Comparison of ENCODE assay signal across 29 mouse cellular contexts in the genomic region with DNA sequence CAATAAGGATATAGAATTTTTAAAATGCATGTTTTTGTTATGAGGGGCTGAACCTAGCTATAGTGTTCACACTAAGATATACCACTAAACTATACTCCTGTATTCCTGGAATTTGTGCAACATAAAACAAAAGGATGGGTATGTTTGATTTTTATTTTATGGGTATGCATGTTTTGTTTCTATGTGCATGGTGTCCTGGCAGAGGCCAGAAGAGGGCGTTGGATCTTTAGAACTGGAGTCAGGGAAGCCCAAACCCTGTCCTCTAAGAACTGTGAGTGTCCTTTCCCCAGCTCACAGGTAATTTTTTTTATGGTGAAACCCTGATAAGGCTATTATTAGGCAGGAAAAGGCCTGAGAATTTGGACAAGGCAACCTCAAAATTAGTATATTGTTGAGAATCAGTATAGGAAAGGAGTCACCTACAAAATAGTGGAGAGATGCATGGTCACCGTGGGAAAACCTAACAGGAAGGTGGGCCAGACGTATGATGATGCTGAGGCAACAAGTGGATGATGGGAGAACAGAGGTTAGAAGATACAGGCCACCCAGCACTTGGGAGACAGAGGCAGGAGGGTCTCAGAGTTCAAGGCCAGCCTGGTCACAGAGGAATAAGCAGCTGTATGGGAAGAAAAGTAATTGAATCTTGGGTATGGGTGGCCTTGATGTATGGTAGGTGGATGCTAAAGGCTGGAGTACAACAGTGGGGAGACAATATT. TPM values are rescaled to one million over a fixed set of nuclear protein-coding genes. Genes with fewer than 3 reads are reported as not detected.
DNase-seq lines count a peak whose midpoint lies in the region; ATAC-seq and TF ChIP-seq lines count a peak whose summit lies in the region.
"Had no signal": no experiment of that assay in that cellular context is flagged by ENCODE, and none has a peak within 500 bp of the region (broad histone marks: within the 10 kb centered on the region; RNA-seq: fewer than 3 reads in every experiment).

No protein-coding gene starts in this region.

- H3K4me2 ChIP-seq in hindbrain, postnatal 0 days (ENCODE audit: low read depth, low read length), result no peak overlapping the region
- no peak overlapping the region for H3K4me2 ChIP-seq in hindbrain, embryonic 14.5 days (replicated peaks)
- no peak overlapping the region for H3K4me2 ChIP-seq in midbrain, postnatal 0 days (ENCODE audit: low read depth, low read length, poor library complexity, severe bottlenecking)
- H3K4me2 ChIP-seq in midbrain, embryonic 13.5 days (replicated peaks), result no peak overlapping the region
- H3K4me2 ChIP-seq: embryonic facial prominence, embryonic 13.5 days; forebrain, embryonic 15.5 days; intestine, embryonic 15.5 days; limb, embryonic 13.5 days; liver, embryonic 11.5 days; neural tube, embryonic 12.5 days had no signal

- WGBS in cerebellum, adult 2 months, result 77% methylated on average over 3 of the region's 3 CpGs
- 73% methylated on average over 3 of the region's 3 CpGs for WGBS in hindbrain, postnatal 0 days
- WGBS in hindbrain, embryonic 14.5 days, result 74% methylated on average over 3 of the region's 3 CpGs
- WGBS in midbrain, postnatal 0 days, result 76% methylated on average over 3 of the region's 3 CpGs
- WGBS in midbrain, embryonic 13.5 days, result 76% methylated on average over 3 of the region's 3 CpGs

- no peaks in the 10 kb centered on the region for H3K9me3 ChIP-seq in hindbrain, postnatal 0 days (ENCODE audit: low read length)
- H3K9me3 ChIP-seq in hindbrain, embryonic 14.5 days (ENCODE audit: control insufficient read depth, low read length), result no peaks in the 10 kb centered on the region
- no peaks in the 10 kb centered on the region for H3K9me3 ChIP-seq in midbrain, postnatal 0 days (ENCODE audit: low read length)
- H3K9me3 ChIP-seq in midbrain, embryonic 13.5 days, result no peaks in the 10 kb centered on the region
- H3K9me3 ChIP-seq: embryonic facial prominence, embryonic 13.5 days; forebrain, embryonic 10.5 days; forebrain, embryonic 15.5 days; hindbrain, embryonic 10.5 days; intestine, embryonic 15.5 days; limb, embryonic 13.5 days; midbrain, embryonic 15.5 days; neural tube, embryonic 12.5 days had no signal

- no peak for TF ChIP-seq CTCF in cerebellum, adult 2 months (IDR thresholded peaks at IDR 0.05; ENCODE audit: borderline replicate concordance, insufficient read depth, low read depth, low read length)
- TF ChIP-seq CTCF in hindbrain, postnatal 0 days (IDR thresholded peaks at IDR 0.05; ENCODE audit: low read depth), result peak; percentile 47
- TF ChIP-seq CTCF in midbrain, postnatal 0 days (IDR thresholded peaks at IDR 0.05), result peak; percentile 56

- ATAC-seq in hindbrain, postnatal 0 days, result no peak
- ATAC-seq in hindbrain, embryonic 14.5 days (ENCODE audit: low FRiP score), result no peak
- ATAC-seq in midbrain, postnatal 0 days (ENCODE audit: low FRiP score), result no peak
- ATAC-seq in midbrain, embryonic 13.5 days, result no peak
- ATAC-seq: forebrain, embryonic 15.5 days; hindbrain, embryonic 16.5 days; intestine, embryonic 15.5 days; midbrain, embryonic 15.5 days had no signal

- DNase-seq in cerebellum, postnatal 10 days, result peak; percentile 26 to 28
- no peak for DNase-seq in cerebellum, adult 2 months
- DNase-seq in hindbrain, postnatal 0 days (ENCODE audit: low spot score), result peak; percentile 19
- no peak for DNase-seq in hindbrain, embryonic 14.5 days (ENCODE audit: low spot score)
- DNase-seq in midbrain, postnatal 0 days (ENCODE audit: low spot score), result no peak
- no peak for DNase-seq in adrenal gland, postnatal 4 days (ENCODE audit: low spot score in 2 of 2)
- DNase-seq: adrenal gland, postnatal 25 days; cerebellum, adult 9-10 months; gastrocnemius, postnatal 14 days; heart, postnatal 14 days; kidney, adult 8-10 months; lung, adult 18-20 months; lung, postnatal 10 days; right cerebral cortex, adult 18-20 months; spleen, adult 18-20 months; thymus, adult 18-20 months; thymus, postnatal 25 days had no signal

- H3K4me3 ChIP-seq in cerebellum, adult 2 months (replicated peaks; ENCODE audit: insufficient read depth, low read depth, low read length), result no peak overlapping the region
- H3K4me3 ChIP-seq in hindbrain, postnatal 0 days (ENCODE audit: low read length), result no peak overlapping the region
- H3K4me3 ChIP-seq in hindbrain, embryonic 14.5 days (replicated peaks; ENCODE audit: low read length), result no peak overlapping the region
- no peak overlapping the region for H3K4me3 ChIP-seq in midbrain, postnatal 0 days (ENCODE audit: low read depth, low read length)
- no peak overlapping the region for H3K4me3 ChIP-seq in midbrain, embryonic 13.5 days (replicated peaks)
- H3K4me3 ChIP-seq: embryonic facial prominence, embryonic 13.5 days; forebrain, embryonic 10.5 days; forebrain, embryonic 15.5 days; hindbrain, embryonic 10.5 days; intestine, embryonic 15.5 days; limb, embryonic 13.5 days; midbrain, embryonic 15.5 days; neural tube, embryonic 12.5 days had no signal

- no peak overlapping the region for H3K27ac ChIP-seq in cerebellum, adult 2 months (ENCODE audit: insufficient read depth, low read length)
- H3K27ac ChIP-seq in hindbrain, postnatal 0 days, result no peak overlapping the region
- no peak overlapping the region for H3K27ac ChIP-seq in hindbrain, embryonic 14.5 days
- no peak overlapping the region for H3K27ac ChIP-seq in midbrain, postnatal 0 days (ENCODE audit: low read depth, low read length)
- H3K27ac ChIP-seq in midbrain, embryonic 13.5 days, result no peak overlapping the region
- H3K27ac ChIP-seq: embryonic facial prominence, embryonic 13.5 days; forebrain, embryonic 10.5 days; forebrain, embryonic 15.5 days; hindbrain, embryonic 10.5 days; intestine, embryonic 15.5 days; kidney, postnatal 0 days; limb, embryonic 13.5 days; neural tube, embryonic 12.5 days had no signal

- peaks cover 21% of the 10 kb centered on the region for H3K36me3 ChIP-seq in hindbrain, postnatal 0 days (ENCODE audit: insufficient read depth, low read length)
- H3K36me3 ChIP-seq in hindbrain, embryonic 14.5 days (replicated peaks; ENCODE audit: control insufficient read depth, insufficient read depth), result peaks cover 37% of the 10 kb centered on the region
- H3K36me3 ChIP-seq in midbrain, postnatal 0 days (ENCODE audit: insufficient read depth, low read length), result peaks cover 17% of the 10 kb centered on the region; the same call in 1 of the 2 replicates
- H3K36me3 ChIP-seq in midbrain, embryonic 13.5 days, result peaks cover 36% of the 10 kb centered on the region

- no peak for TF ChIP-seq POLR2A in cerebellum, adult 2 months (IDR thresholded peaks at IDR 0.05; ENCODE audit: borderline replicate concordance, insufficient read depth, low read length)

- no peaks in the 10 kb centered on the region for H3K27me3 ChIP-seq in cerebellum, adult 2 months (ENCODE audit: control insufficient read depth, insufficient read depth, low read length)
- no peaks in the 10 kb centered on the region for H3K27me3 ChIP-seq in hindbrain, postnatal 0 days (ENCODE audit: insufficient read depth, low read length)
- no peaks in the 10 kb centered on the region for H3K27me3 ChIP-seq in hindbrain, embryonic 14.5 days (ENCODE audit: control insufficient read depth, insufficient read depth, low read length)
- no peaks in the 10 kb centered on the region for H3K27me3 ChIP-seq in midbrain, postnatal 0 days (ENCODE audit: insufficient read depth, low read length)
- no peaks in the 10 kb centered on the region for H3K27me3 ChIP-seq in midbrain, embryonic 13.5 days
- H3K27me3 ChIP-seq: embryonic facial prominence, embryonic 13.5 days; forebrain, embryonic 15.5 days; intestine, embryonic 15.5 days; limb, embryonic 13.5 days; midbrain, embryonic 15.5 days; neural tube, embryonic 12.5 days had no signal

- H3K9ac ChIP-seq in hindbrain, postnatal 0 days (replicated peaks; ENCODE audit: low read length), result no peak overlapping the region
- H3K9ac ChIP-seq in hindbrain, embryonic 14.5 days, result no peak overlapping the region
- H3K9ac ChIP-seq in midbrain, postnatal 0 days (replicated peaks; ENCODE audit: low read length, poor library complexity, severe bottlenecking), result no peak overlapping the region
- H3K9ac ChIP-seq in midbrain, embryonic 13.5 days (replicated peaks), result no peak overlapping the region
- H3K9ac ChIP-seq: embryonic facial prominence, embryonic 13.5 days; forebrain, embryonic 15.5 days; intestine, embryonic 15.5 days; limb, embryonic 13.5 days; midbrain, embryonic 15.5 days; neural tube, embryonic 12.5 days had no signal

- no peaks in the 10 kb centered on the region for H3K4me1 ChIP-seq in cerebellum, adult 2 months (ENCODE audit: control insufficient read depth, insufficient read depth, low read length)
- 0 out of 2 replicates have a peak, but pooled peaks cover 5% of the 10 kb centered on the region for H3K4me1 ChIP-seq in hindbrain, postnatal 0 days (ENCODE audit: insufficient read depth, low read length)
- H3K4me1 ChIP-seq in hindbrain, embryonic 14.5 days (replicated peaks; ENCODE audit: control insufficient read depth, insufficient read depth, low read length), result peaks cover 17% of the 10 kb centered on the region
- H3K4me1 ChIP-seq in midbrain, postnatal 0 days (ENCODE audit: insufficient read depth, low read length), result peaks cover 8% of the 10 kb centered on the region; the same call in 1 of the 2 replicates
- H3K4me1 ChIP-seq in midbrain, embryonic 13.5 days (replicated peaks), result peaks cover 35% of the 10 kb centered on the region
- H3K4me1 ChIP-seq: intestine, embryonic 15.5 days had no signal

RNA-seq across cellular contexts. Expression of gene 6330403K07Rik, which starts 3.8 kb away (rescaled TPM):
- 161 and 184 TPM in 2 replicates for polyA plus RNA-seq in cerebellum, adult 2 months (2012; rRNA removed)
- 696 and 765 TPM in 2 replicates for total RNA-seq in hindbrain, postnatal 0 days (2014; rRNA removed)
- polyA plus RNA-seq in hindbrain, postnatal 0 days (2015; fragmentation: Nextera tagmentation; extraction: Ambion mirVana), result 673 and 681 TPM in 2 replicates
- 298 and 315 TPM in 2 replicates for polyA plus RNA-seq in hindbrain, embryonic 14.5 days (2014; fragmentation: Nextera tagmentation; extraction: Ambion mirVana)
- 743 and 785 TPM in 2 replicates for total RNA-seq in midbrain, postnatal 0 days (2014; rRNA removed)
- 854 and 864 TPM in 2 replicates for polyA plus RNA-seq in midbrain, postnatal 0 days (2015; fragmentation: Nextera tagmentation; extraction: Ambion mirVana)
- 607 and 620 TPM in 2 replicates for polyA plus RNA-seq in midbrain, embryonic 13.5 days (2015; fragmentation: Nextera tagmentation; extraction: Ambion mirVana)
- total RNA-seq in adrenal gland, postnatal 4 days (2021), result 10 to 100 TPM; 24.6 to 28.5 TPM

RNA-seq across cellular contexts. Expression of gene Derl2, which starts 9.9 kb away (rescaled TPM):
- polyA plus RNA-seq in cerebellum, adult 2 months (2012; rRNA removed), result 16.9 and 17.3 TPM in 2 replicates
- 25.7 and 31.5 TPM in 2 replicates for total RNA-seq in hindbrain, postnatal 0 days (2014; rRNA removed)
- 25.3 and 28.2 TPM in 2 replicates for polyA plus RNA-seq in hindbrain, postnatal 0 days (2015; fragmentation: Nextera tagmentation; extraction: Ambion mirVana)
- polyA plus RNA-seq in hindbrain, embryonic 14.5 days (2014; fragmentation: Nextera tagmentation; extraction: Ambion mirVana), result 30.2 and 37.1 TPM in 2 replicates
- 27.7 and 48.4 TPM in 2 replicates for total RNA-seq in midbrain, postnatal 0 days (2014; rRNA removed)
- 24.0 and 26.1 TPM in 2 replicates for polyA plus RNA-seq in midbrain, postnatal 0 days (2015; fragmentation: Nextera tagmentation; extraction: Ambion mirVana)
- polyA plus RNA-seq in midbrain, embryonic 13.5 days (2015; fragmentation: Nextera tagmentation; extraction: Ambion mirVana), result 36.2 and 37.9 TPM in 2 replicates
- total RNA-seq in adrenal gland, postnatal 4 days (2021), result 10 to 100 TPM; 43.2 to 44.1 TPM

RNA-seq across cellular contexts. Expression of gene Mis12, which starts 10.2 kb away (rescaled TPM):
- 13.7 and 15.2 TPM in 2 replicates for polyA plus RNA-seq in cerebellum, adult 2 months (2012; rRNA removed)
- total RNA-seq in hindbrain, postnatal 0 days (2014; rRNA removed), result 6.1 and 12.5 TPM in 2 replicates
- polyA plus RNA-seq in hindbrain, postnatal 0 days (2015; fragmentation: Nextera tagmentation; extraction: Ambion mirVana), result 14.1 and 16.2 TPM in 2 replicates
- polyA plus RNA-seq in hindbrain, embryonic 14.5 days (2014; fragmentation: Nextera tagmentation; extraction: Ambion mirVana), result 24.3 and 31.6 TPM in 2 replicates
- total RNA-seq in midbrain, postnatal 0 days (2014; rRNA removed), result 7.6 and 11.3 TPM in 2 replicates
- polyA plus RNA-seq in midbrain, postnatal 0 days (2015; fragmentation: Nextera tagmentation; extraction: Ambion mirVana), result 12.7 and 13.1 TPM in 2 replicates
- polyA plus RNA-seq in midbrain, embryonic 13.5 days (2015; fragmentation: Nextera tagmentation; extraction: Ambion mirVana), result 42.3 and 46.1 TPM in 2 replicates
- total RNA-seq in adrenal gland, postnatal 4 days (2021), result 10 to 100 TPM; 17.9 to 22.7 TPM

RNA-seq across cellular contexts. Expression of gene Dhx33, which starts 25.3 kb away (rescaled TPM):
- 22.1 and 25.5 TPM in 2 replicates for polyA plus RNA-seq in cerebellum, adult 2 months (2012; rRNA removed)
- total RNA-seq in hindbrain, postnatal 0 days (2014; rRNA removed), result 22.9 and 24.3 TPM in 2 replicates
- 8.3 and 10.0 TPM in 2 replicates for polyA plus RNA-seq in hindbrain, postnatal 0 days (2015; fragmentation: Nextera tagmentation; extraction: Ambion mirVana)
- 15.7 and 16.5 TPM in 2 replicates for polyA plus RNA-seq in hindbrain, embryonic 14.5 days (2014; fragmentation: Nextera tagmentation; extraction: Ambion mirVana)
- 24.0 and 30.0 TPM in 2 replicates for total RNA-seq in midbrain, postnatal 0 days (2014; rRNA removed)
- polyA plus RNA-seq in midbrain, postnatal 0 days (2015; fragmentation: Nextera tagmentation; extraction: Ambion mirVana), result 8.6 and 10.1 TPM in 2 replicates
- 13.8 and 15.8 TPM in 2 replicates for polyA plus RNA-seq in midbrain, embryonic 13.5 days (2015; fragmentation: Nextera tagmentation; extraction: Ambion mirVana)
- total RNA-seq in adrenal gland, postnatal 4 days (2021), result 10 to 100 TPM; 32.4 to 32.6 TPM

RNA-seq across cellular contexts. Expression of gene C1qbp, which starts 46.7 kb away (rescaled TPM):
- polyA plus RNA-seq in cerebellum, adult 2 months (2012; rRNA removed), result 102 and 107 TPM in 2 replicates
- 14.9 and 22.0 TPM in 2 replicates for total RNA-seq in hindbrain, postnatal 0 days (2014; rRNA removed)
- polyA plus RNA-seq in hindbrain, postnatal 0 days (2015; fragmentation: Nextera tagmentation; extraction: Ambion mirVana), result 201 TPM in 2 replicates
- polyA plus RNA-seq in hindbrain, embryonic 14.5 days (2014; fragmentation: Nextera tagmentation; extraction: Ambion mirVana), result 171 and 174 TPM in 2 replicates
- total RNA-seq in midbrain, postnatal 0 days (2014; rRNA removed), result 21.9 and 33.2 TPM in 2 replicates
- polyA plus RNA-seq in midbrain, postnatal 0 days (2015; fragmentation: Nextera tagmentation; extraction: Ambion mirVana), result 189 and 194 TPM in 2 replicates
- polyA plus RNA-seq in midbrain, embryonic 13.5 days (2015; fragmentation: Nextera tagmentation; extraction: Ambion mirVana), result 192 and 194 TPM in 2 replicates
- total RNA-seq in adrenal gland, postnatal 4 days (2021), result 100 to 1,000 TPM; 231 to 239 TPM

Comparison
In these comparisons a context has a peak if more than half of its experiments do, and no peak if none do; other contexts are left out.
1. DNase-seq: peak in cerebellum, postnatal 10 days (2 of 2) and hindbrain, postnatal 0 days (single experiment); none in cerebellum, adult 2 months (0 of 2), hindbrain, embryonic 14.5 days (single experiment), midbrain, postnatal 0 days (single experiment) and adrenal gland, postnatal 4 days (0 of 2).